21 mouse cellular contexts compared by ENCODE assay signal in the genomic region with DNA sequence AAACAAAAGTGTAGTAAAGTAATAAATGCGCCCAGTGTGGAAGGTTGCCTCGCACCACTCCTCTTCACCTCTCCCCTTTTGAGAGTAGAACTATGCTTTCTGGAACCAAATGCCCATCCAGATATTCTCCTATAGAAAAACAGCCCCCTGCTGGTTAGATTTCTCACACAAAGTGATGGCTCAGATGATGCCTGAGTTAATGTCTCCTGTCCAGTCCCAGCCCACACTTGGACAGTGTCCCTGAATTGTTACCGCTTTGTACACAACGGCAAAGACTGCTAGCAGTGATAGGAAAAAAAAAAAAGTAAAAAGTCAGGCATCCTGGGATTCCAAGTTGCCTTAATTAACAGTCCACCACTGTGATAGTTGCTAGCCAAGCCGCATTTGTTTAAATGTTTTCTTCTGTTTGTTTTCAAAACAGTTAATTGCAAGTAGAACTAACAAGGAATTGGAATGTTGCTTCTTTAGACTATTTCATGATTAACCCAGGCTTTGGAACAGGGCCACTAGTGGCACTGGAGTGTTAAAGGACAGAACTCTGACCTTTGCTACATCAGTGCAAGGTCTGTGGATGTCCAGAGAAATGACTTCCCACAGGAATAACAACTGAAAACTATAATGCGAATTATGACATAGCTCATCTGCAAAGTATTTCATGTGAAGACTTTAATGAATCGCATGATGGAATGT. TPM values are rescaled to one million over a fixed set of nuclear protein-coding genes. Genes with fewer than 3 reads are reported as not detected.
A peak's percentile ranks its signal among the peaks of the same experiment; 100 is the strongest.
DNase-seq lines count a peak whose midpoint lies in the region; ATAC-seq and TF ChIP-seq lines count a peak whose summit lies in the region.
"Had no signal": no experiment of that assay in that cellular context is flagged by ENCODE, and none has a peak within 500 bp of the region (broad histone marks: within the 10 kb centered on the region; RNA-seq: fewer than 3 reads in every experiment).

No protein-coding gene starts in this region.

- no peaks in the 10 kb centered on the region for H3K36me3 ChIP-seq in kidney, adult 2 months (ENCODE audit: control insufficient read depth, insufficient read depth, low read length)
- H3K36me3 ChIP-seq in limb, embryonic 10.5 days, result no peaks in the 10 kb centered on the region
- H3K36me3 ChIP-seq: forebrain, embryonic 15.5 days; hindbrain, embryonic 13.5 days; limb, embryonic 15.5 days; neural tube, embryonic 13.5 days had no signal

- no peaks in the 10 kb centered on the region for H3K9me3 ChIP-seq in limb, embryonic 10.5 days (replicated peaks)
- H3K9me3 ChIP-seq: forebrain, embryonic 15.5 days; hindbrain, embryonic 13.5 days; limb, embryonic 15.5 days; neural tube, embryonic 13.5 days had no signal

- peak; percentile 49 for TF ChIP-seq CTCF in layer of hippocampus, adult 2 months (conservative IDR thresholded peaks at IDR 0.05)
- peak; percentile 54 for TF ChIP-seq CTCF in Patski (IDR thresholded peaks at IDR 0.05)
- 0 out of 2 replicates have a peak, but pooled peaks have one; percentile 13 for TF ChIP-seq CTCF in kidney, adult 2 months (conservative IDR thresholded peaks at IDR 0.05; ENCODE audit: insufficient read depth, insufficient read length, low read depth, low read length)

- no peak overlapping the region for H3K27ac ChIP-seq in layer of hippocampus, adult 2 months
- H3K27ac ChIP-seq in kidney, adult 2 months (ENCODE audit: insufficient read depth, low read depth, low read length), result peak overlapping the region; percentile 87
- no peak overlapping the region for H3K27ac ChIP-seq in limb, embryonic 10.5 days
- H3K27ac ChIP-seq: forebrain, embryonic 15.5 days; hindbrain, embryonic 13.5 days; limb, embryonic 15.5 days; neural tube, embryonic 13.5 days had no signal

- CTCF ChIA-PET in Patski (lab: Charles Lee), result interaction anchor here (0.6 to 1.4 kb wide), 6 partner anchors 8 to 85 kb away, joined by 3 to 5 read pairs (median 4); no protein-coding TSS in a partner anchor

- H3K27me3 ChIP-seq in Patski, result no peaks in the 10 kb centered on the region
- no peaks in the 10 kb centered on the region for H3K27me3 ChIP-seq in kidney, adult 2 months (replicated peaks; ENCODE audit: control insufficient read depth, insufficient read depth, low read length)
- H3K27me3 ChIP-seq in limb, embryonic 10.5 days (ENCODE audit: low read depth, poor library complexity, severe bottlenecking), result no peaks in the 10 kb centered on the region
- H3K27me3 ChIP-seq: forebrain, embryonic 15.5 days; hindbrain, embryonic 13.5 days; limb, embryonic 15.5 days; megakaryocyte, embryonic 14.5 days; neural tube, embryonic 13.5 days had no signal

- peak; percentile 62 for ATAC-seq in Patski
- ATAC-seq: forebrain, embryonic 15.5 days; intestine, embryonic 16.5 days had no signal

- 31% methylated on average over 7 of the region's 7 CpGs for WGBS in kidney, adult 2 months
- 87% methylated on average over 7 of the region's 7 CpGs for WGBS in limb, embryonic 10.5 days

- H3K4me3 ChIP-seq in layer of hippocampus, adult 2 months, result no peak overlapping the region
- H3K4me3 ChIP-seq in kidney, adult 2 months (ENCODE audit: insufficient read depth, low read depth, low read length), result no peak overlapping the region
- no peak overlapping the region for H3K4me3 ChIP-seq in limb, embryonic 10.5 days
- H3K4me3 ChIP-seq: erythroblast, embryonic 14.5 days; forebrain, embryonic 15.5 days; hindbrain, embryonic 13.5 days; limb, embryonic 15.5 days; megakaryocyte, embryonic 14.5 days; neural tube, embryonic 13.5 days had no signal

- H3K4me1 ChIP-seq in kidney, adult 2 months (ENCODE audit: control insufficient read depth, insufficient read depth, low read length), result peaks cover 7% of the 10 kb centered on the region; the same call in 1 of the 2 replicates
- no peaks in the 10 kb centered on the region for H3K4me1 ChIP-seq in limb, embryonic 10.5 days
- H3K4me1 ChIP-seq: forebrain, embryonic 15.5 days; hindbrain, embryonic 13.5 days; megakaryocyte, embryonic 14.5 days; neural tube, embryonic 13.5 days had no signal

- TF ChIP-seq POLR2A in kidney, adult 2 months (IDR thresholded peaks at IDR 0.05; ENCODE audit: low read depth, low read length), result no peak

- in situ Hi-C loops in Patski (cut with MboI; ENCODE audit: low pct_unique_long_range_greater_than_20kb), result no loop called here

- DNase-seq in layer of hippocampus, adult 2 months (ENCODE audit: low spot score in 2 of 2), result no peak
- no peak for DNase-seq in layer of hippocampus, adult 11-12 months (ENCODE audit: low spot score)
- peak; percentile 59 for DNase-seq in Patski (ENCODE audit: low read depth, low spot score)
- DNase-seq in kidney, adult 2 months, result peak; percentile 97
- DNase-seq in kidney, postnatal 4 days, result peak; percentile 7 to 36
- no peak for DNase-seq in limb, embryonic 10.5 days (ENCODE audit: low spot score)
- no peak for DNase-seq in layer of hippocampus, adult 8-10 months (ENCODE audit: low spot score in 2 of 2)
- DNase-seq: cerebellum, adult 9-11 months; heart, adult 18-20 months; thymus, adult 2 months had no signal

- POLR2A ChIA-PET in Patski (lab: Charles Lee), result no interaction called here

RNA-seq across cellular contexts. Expression of a gene that starts 29.7 kb away (rescaled TPM):
- total RNA-seq in layer of hippocampus, adult 2 months (2021), result not detected
- not detected for polyA plus RNA-seq in Patski (2021)
- polyA plus RNA-seq in kidney, adult 2 months (2012; rRNA removed), result 0.05 and 0.55 TPM in 2 replicates
- polyA plus RNA-seq in limb, embryonic 10.5 days (2016; fragmentation: Nextera tagmentation; extraction: Ambion mirVana), result not detected in 2 replicates
- not detected for total RNA-seq in layer of hippocampus, adult 8-10 months (2022)
- total RNA-seq: adrenal gland, postnatal 36 days; ES-E14; left cerebral cortex, adult 18-20 months; monocyte, adult 5-6 weeks had no signal
- polyA plus RNA-seq: intestine, embryonic 16.5 days had no signal

Comparison
In these comparisons a context has a peak if more than half of its experiments do, and no peak if none do; other contexts are left out.
1. DNase-seq: peak in Patski (single experiment), kidney, adult 2 months (single experiment) and kidney, postnatal 4 days (2 of 2); none in layer of hippocampus, adult 2 months (0 of 2), layer of hippocampus, adult 11-12 months (single experiment), limb, embryonic 10.5 days (single experiment) and layer of hippocampus, adult 8-10 months (0 of 2).
2. Peak in every context shown above with its lines, with median percentiles within 50 percentile points of each other: CTCF ChIP-seq.